Comparison of ENCODE assay signal across 23 mouse cellular contexts in the genomic region with DNA sequence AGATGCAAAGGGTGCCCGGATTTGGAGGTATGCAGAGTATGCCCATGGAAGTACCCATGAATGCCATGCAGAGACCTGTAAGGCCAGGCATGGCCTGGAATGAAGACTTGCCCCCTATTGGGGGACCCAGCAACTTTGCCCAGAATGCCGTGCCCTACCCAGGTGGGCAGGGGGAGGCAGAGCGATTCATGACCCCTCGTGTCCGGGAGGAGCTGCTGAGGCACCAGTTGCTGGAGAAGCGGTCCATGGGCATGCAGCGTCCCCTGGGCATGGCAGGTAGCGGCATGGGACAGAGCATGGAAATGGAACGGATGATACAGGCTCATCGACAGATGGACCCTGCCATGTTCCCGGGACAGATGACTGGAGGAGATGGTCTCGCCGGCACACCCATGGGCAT. TPM values are rescaled to one million over a fixed set of nuclear protein-coding genes. Genes with fewer than 3 reads are reported as not detected.
DNase-seq lines count a peak whose midpoint lies in the region; ATAC-seq and TF ChIP-seq lines count a peak whose summit lies in the region.
"Had no signal": no experiment of that assay in that cellular context is flagged by ENCODE, and none has a peak within 500 bp of the region (broad histone marks: within the 10 kb centered on the region; RNA-seq: fewer than 3 reads in every experiment).

No protein-coding gene starts in this region.

- no peaks in the 10 kb centered on the region for H3K9me3 ChIP-seq in heart, embryonic 11.5 days (replicated peaks; ENCODE audit: control insufficient read depth, low read length)
- peaks cover 8% of the 10 kb centered on the region for H3K9me3 ChIP-seq in E14TG2a.4 (ENCODE audit: low read length)
- H3K9me3 ChIP-seq: embryonic facial prominence, embryonic 13.5 days; forebrain, embryonic 13.5 days; G1E; hindbrain, embryonic 10.5 days; hindbrain, embryonic 15.5 days had no signal

- no peak overlapping the region for H3K4me3 ChIP-seq in cerebellum, adult 2 months (replicated peaks; ENCODE audit: insufficient read depth, low read depth, low read length)
- H3K4me3 ChIP-seq in heart, embryonic 11.5 days (ENCODE audit: low read depth, low read length) = no peak overlapping the region
- 0 out of 2 replicates have a peak overlapping the region, but pooled peaks have one; percentile 53 for H3K4me3 ChIP-seq in E14TG2a.4 (replicated peaks; ENCODE audit: low read length)
- H3K4me3 ChIP-seq: embryonic facial prominence, embryonic 13.5 days; forebrain, embryonic 13.5 days; gastrocnemius, adult 2 months; hindbrain, embryonic 10.5 days; hindbrain, embryonic 15.5 days had no signal

- ATAC-seq in heart, embryonic 11.5 days (replicated peaks; ENCODE audit: insufficient number of reproducible peaks, low FRiP score, low TSS enrichment) = no peak
- ATAC-seq: forebrain, embryonic 13.5 days; inflammation-experienced regulatory T-cells, adult 6 months had no signal

- no peak for TF ChIP-seq CTCF in cerebellum, adult 2 months (IDR thresholded peaks at IDR 0.05; ENCODE audit: borderline replicate concordance, insufficient read depth, low read depth, low read length)
- TF ChIP-seq CTCF in E14TG2a.4 (conservative IDR thresholded peaks at IDR 0.05; ENCODE audit: low read length) = no peak

- no peak overlapping the region for H3K4me2 ChIP-seq in heart, embryonic 11.5 days
- H3K4me2 ChIP-seq: embryonic facial prominence, embryonic 13.5 days; forebrain, embryonic 13.5 days; hindbrain, embryonic 15.5 days had no signal

- WGBS in cerebellum, adult 2 months = 68% methylated on average over 13 of the region's 13 CpGs
- WGBS in heart, embryonic 11.5 days (ENCODE audit: insufficient replicate concordance) = 85% methylated on average over 13 of the region's 13 CpGs

- no peaks in the 10 kb centered on the region for H3K27me3 ChIP-seq in cerebellum, adult 2 months (ENCODE audit: control insufficient read depth, insufficient read depth, low read length)
- H3K27me3 ChIP-seq in heart, embryonic 11.5 days (ENCODE audit: control insufficient read depth, insufficient read depth, low read length) = no peaks in the 10 kb centered on the region
- peaks cover 8% of the 10 kb centered on the region for H3K27me3 ChIP-seq in E14TG2a.4 (ENCODE audit: insufficient read depth, low read length)
- H3K27me3 ChIP-seq: embryonic facial prominence, embryonic 13.5 days; hindbrain, embryonic 15.5 days had no signal

- H3K9ac ChIP-seq in heart, embryonic 11.5 days (ENCODE audit: low read depth, low read length) = no peak overlapping the region
- H3K9ac ChIP-seq: embryonic facial prominence, embryonic 13.5 days; forebrain, embryonic 13.5 days; hindbrain, embryonic 15.5 days had no signal

- H3K4me1 ChIP-seq in cerebellum, adult 2 months (ENCODE audit: control insufficient read depth, insufficient read depth, low read length) = peaks cover 34% of the 10 kb centered on the region
- H3K4me1 ChIP-seq in heart, embryonic 11.5 days (ENCODE audit: control insufficient read depth, insufficient read depth, low read length) = peaks cover 33% of the 10 kb centered on the region
- peaks cover 56% of the 10 kb centered on the region for H3K4me1 ChIP-seq in E14TG2a.4 (replicated peaks; ENCODE audit: low read depth, low read length)

- H3K27ac ChIP-seq in cerebellum, adult 2 months (ENCODE audit: insufficient read depth, low read length) = no peak overlapping the region
- H3K27ac ChIP-seq in heart, embryonic 11.5 days (ENCODE audit: low read depth, low read length) = no peak overlapping the region
- H3K27ac ChIP-seq: embryonic facial prominence, embryonic 13.5 days; hindbrain, embryonic 15.5 days had no signal

- peak; percentile 51 for DNase-seq in cerebellum, adult 9-11 months
- DNase-seq in cerebellum, adult 2 months = no peak
- peak; percentile 5 for DNase-seq in heart, postnatal 4 days
- DNase-seq in layer of hippocampus, adult 11-12 months (ENCODE audit: low spot score) = peak; percentile 5
- DNase-seq in layer of hippocampus, adult 9-11 months = no peak
- DNase-seq in adrenal gland, postnatal 36 days = no peak
- DNase-seq: adrenal gland, adult 8-10 months; heart, postnatal 14 days; kidney, adult 18-20 months had no signal

- no peak for TF ChIP-seq POLR2A in cerebellum, adult 2 months (IDR thresholded peaks at IDR 0.05; ENCODE audit: borderline replicate concordance, insufficient read depth, low read length)

- H3K36me3 ChIP-seq in heart, embryonic 11.5 days (ENCODE audit: control insufficient read depth, insufficient read depth, low read length) = peaks cover 27% of the 10 kb centered on the region
- H3K36me3 ChIP-seq in E14TG2a.4 (ENCODE audit: insufficient read depth, low read length) = peaks cover 8% of the 10 kb centered on the region; the same call in 1 of the 2 replicates
- H3K36me3 ChIP-seq: G1E had no signal

RNA-seq across cellular contexts. Expression of gene Bcl9l, which starts 23.9 kb away (rescaled TPM):
- 22.0 and 22.3 TPM in 2 replicates for polyA plus RNA-seq in cerebellum, adult 2 months (2012; rRNA removed)
- total RNA-seq in heart, postnatal 4 days (2021) = 10 to 100 TPM; 56.8 to 64.0 TPM
- polyA plus RNA-seq in heart, embryonic 11.5 days (2014; fragmentation: Nextera tagmentation; extraction: Ambion mirVana) = 8.7 and 9.3 TPM in 2 replicates
- 10 to 100 TPM; 47.6 to 51.8 TPM for total RNA-seq in adrenal gland, postnatal 36 days (2021)

RNA-seq across cellular contexts. Expression of gene Upk2, which starts 51.8 kb away (rescaled TPM):
- 0.13 TPM in 1 of 2 replicates, not detected in the other for polyA plus RNA-seq in cerebellum, adult 2 months (2012; rRNA removed)
- not detected for total RNA-seq in heart, postnatal 4 days (2021)
- 0.14 TPM in 1 of 2 replicates, not detected in the other for polyA plus RNA-seq in heart, embryonic 11.5 days (2014; fragmentation: Nextera tagmentation; extraction: Ambion mirVana)
- not detected for total RNA-seq in adrenal gland, postnatal 36 days (2021)
- total RNA-seq: adrenal gland, adult 8-10 months; adrenal gland, postnatal 4 days; G1E; granulocyte monocyte progenitor cell, adult 5-6 weeks; heart, postnatal 14 days had no signal
- polyA plus RNA-seq: brain, embryonic 14.5 days; forebrain, embryonic 13.5 days; G1E; heart, embryonic 14.5 days; hindbrain, embryonic 15.5 days; inflammation-experienced regulatory T-cells, adult 6 months had no signal

RNA-seq across cellular contexts. Expression of gene Cxcr5, which starts 55.1 kb away (rescaled TPM):
- polyA plus RNA-seq in cerebellum, adult 2 months (2012; rRNA removed) = 0.08 and 0.20 TPM in 2 replicates
- under 1 TPM; 0.14 to 0.29 TPM for total RNA-seq in heart, postnatal 4 days (2021)
- 0.06 TPM in 1 of 2 replicates, not detected in the other for polyA plus RNA-seq in heart, embryonic 11.5 days (2014; fragmentation: Nextera tagmentation; extraction: Ambion mirVana)
- not detected for total RNA-seq in adrenal gland, postnatal 36 days (2021)
- total RNA-seq: gastrocnemius, adult 2 months; gastrocnemius, postnatal 25 days; granulocyte monocyte progenitor cell, adult 5-6 weeks had no signal
- polyA plus RNA-seq: forebrain, embryonic 13.5 days; G1E; heart, embryonic 14.5 days; hindbrain, embryonic 10.5 days; hindbrain, embryonic 15.5 days had no signal

Comparison
In these comparisons a context has a peak if more than half of its experiments do, and no peak if none do; other contexts are left out.
1. DNase-seq: peak in cerebellum, adult 9-11 months (single experiment), heart, postnatal 4 days (single experiment) and layer of hippocampus, adult 11-12 months (single experiment); none in cerebellum, adult 2 months (0 of 2), layer of hippocampus, adult 9-11 months (single experiment) and adrenal gland, postnatal 36 days (0 of 2).